Mouse (Mus musculus) left cerebral cortex, adult 8-10 months (tissue): ENCODE data around the gene Gcnt2. TPM values are rescaled to one million over a fixed set of nuclear protein-coding genes. Genes with fewer than 3 reads are reported as not detected.
A peak's percentile ranks its signal among the peaks of the same experiment; 100 is the strongest.
"Not testable (repeated sequence)": the region's sequence is repeated elsewhere in the genome, so short reads cannot be mapped to it uniquely, and the experiment has no call there.

Experiments used
- DNase-seq, 2 experiments: peaks; one replicate each; pipeline ENCODE4 v3.0.0; 2022; ENCODE audit warnings: low spot score in 2 of 2
- microRNA-seq, 2 experiments: library from miRNA; unstranded; fragments of <30 nt; microRNA quantifications; one replicate each; pipeline ENCODE4 v1.2.0; 2022
- total RNA-seq, 4 experiments: library from RNA; stranded (reverse); gene quantifications; 2 replicates each; pipeline ENCODE4 v1.2.4; 2022

The Gcnt2 gene
- total RNA-seq, 4 experiments from 2014 or later, result 21.5 to 24.5 (median 23.5) TPM

GRCm38 (mm10) chr13:40987608-40988303, 128.2 kb downstream of the Gcnt2 start:
- DNase-seq, result not testable (repeated sequence)

GRCm38 (mm10) chr13:40988418-40988817, 128.9 kb downstream of the Gcnt2 start:
- DNase-seq, result no peak

- DNase-seq, result no peak
Measured at GRCm38 (mm10) chr13:40994487-40995263, 135.1 kb downstream of the Gcnt2 start.

- not testable (repeated sequence) for DNase-seq
Measured at GRCm38 (mm10) chr13:40998537-40998936, 139.0 kb downstream of the Gcnt2 start.

- DNase-seq, result peak in 1 of 2 experiments; percentile 32
Measured at GRCm38 (mm10) chr13:41000140-41000925, 140.8 kb downstream of the Gcnt2 start.

- DNase-seq, result peak; percentile 92 to 97
Measured at GRCm38 (mm10) chr13:41000926-41001639, 141.5 kb downstream of the Gcnt2 start, which contains the start of gene Pak1ip1. Gene Pak1ip1 (plus strand): TSS chr13:41001023.

- DNase-seq, result no peak
Measured at GRCm38 (mm10) chr13:41002001-41002400, 142.4 kb downstream of the Gcnt2 start.

GRCm38 (mm10) chr13:41006244-41006643, 146.7 kb downstream of the Gcnt2 start:
- no peak for DNase-seq

- DNase-seq, result no peak
Measured at GRCm38 (mm10) chr13:41008271-41008670, 148.7 kb downstream of the Gcnt2 start.

- no peak for DNase-seq
Measured at GRCm38 (mm10) chr13:41008946-41009345, 149.4 kb downstream of the Gcnt2 start.

Small RNA genes lying within 50 kb of the gene (microRNA-seq; reads per million reads assigned to microRNA genes)
- 0 reads per million in 2 experiments for gene Mir5124a

Other genes starting within 250 kb of the Gcnt2 start
- 1 to 10 TPM in 1 of 4 experiments, under 1 TPM in 3; 0.58 to 1.1 (median 0.60) TPM for gene Tfap2a, start 121.4 kb upstream of the Gcnt2 start, total RNA-seq
- 10 to 100 TPM; 37.6 to 41.1 (median 40.2) TPM for gene Pak1ip1, start 141.3 kb downstream of the Gcnt2 start, total RNA-seq
- 10 to 100 TPM; 51.1 to 58.5 (median 56.2) TPM for gene Tmem14c, start 156.5 kb downstream of the Gcnt2 start, total RNA-seq
- 1 to 10 TPM; 3.1 to 3.7 (median 3.2) TPM for gene Mak, start 220.0 kb downstream of the Gcnt2 start, total RNA-seq